Mouse (Mus musculus) layer of hippocampus, postnatal 36 days (tissue): ENCODE data around the gene Zfp775. TPM values are rescaled to one million over a fixed set of nuclear protein-coding genes. Genes with fewer than 3 reads are reported as not detected.
A peak's percentile ranks its signal among the peaks of the same experiment; 100 is the strongest.
"Not testable (repeated sequence)": the region's sequence is repeated elsewhere in the genome, so short reads cannot be mapped to it uniquely, and the experiment has no call there.

Experiments
- DNase-seq, 2 experiments: peaks; one replicate each; pipeline ENCODE4 v3.0.0; 2022
- total RNA-seq, 2 experiments: library from RNA; stranded (reverse); gene quantifications; 2 replicates each; pipeline ENCODE4 v1.2.3; 2021

The Zfp775 gene
- total RNA-seq, 2 experiments from 2014 or later, result 6.3 to 7.7 TPM

DNA sequence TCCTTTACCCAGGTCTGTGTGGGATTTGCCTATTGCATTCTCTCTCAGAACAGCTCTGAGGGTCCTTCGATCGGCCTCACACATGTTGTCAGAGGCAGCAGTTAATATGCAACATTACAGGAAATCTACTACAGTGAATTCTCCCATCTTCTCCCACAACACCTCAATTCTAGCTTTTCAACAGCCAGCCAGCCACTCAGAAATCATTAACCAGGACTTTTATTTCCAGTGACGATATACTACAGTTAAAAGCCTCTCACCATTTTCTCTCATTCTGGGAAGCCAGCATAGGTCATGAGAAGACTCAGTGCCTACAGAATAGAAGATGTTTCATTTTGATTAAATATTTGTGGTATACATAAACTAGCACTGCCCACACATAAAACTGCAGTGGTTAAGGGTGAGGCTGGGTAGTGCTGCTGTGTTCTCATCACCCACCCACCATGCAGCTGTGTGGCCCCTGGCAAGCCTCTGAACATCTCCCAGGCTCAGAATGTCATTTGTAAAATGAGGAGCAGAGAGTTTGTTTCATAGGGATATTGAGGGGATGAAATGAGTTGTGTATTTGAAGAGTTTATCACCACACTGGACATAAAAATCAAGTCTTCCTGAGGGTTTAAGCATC, 10.5 kb upstream of the Zfp775 start:
- no peak for DNase-seq

GRCm38 (mm10) chr6:48591871-48592270, 10.0 kb upstream of the Zfp775 start:
- DNase-seq, result no peak

GRCm38 (mm10) chr6:48593158-48594042, 8.5 kb upstream of the Zfp775 start, which contains the start of the genes Repin1 and Gm44965:
Repin1 (plus strand) TSS chr6:48593883.
Gm44965 (plus strand) TSS chr6:48593941.
- peak; percentile 91 to 93 for DNase-seq

GRCm38 (mm10) chr6:48594043-48594738, 7.7 kb upstream of the Zfp775 start:
- DNase-seq, result peak; percentile 60

DNA sequence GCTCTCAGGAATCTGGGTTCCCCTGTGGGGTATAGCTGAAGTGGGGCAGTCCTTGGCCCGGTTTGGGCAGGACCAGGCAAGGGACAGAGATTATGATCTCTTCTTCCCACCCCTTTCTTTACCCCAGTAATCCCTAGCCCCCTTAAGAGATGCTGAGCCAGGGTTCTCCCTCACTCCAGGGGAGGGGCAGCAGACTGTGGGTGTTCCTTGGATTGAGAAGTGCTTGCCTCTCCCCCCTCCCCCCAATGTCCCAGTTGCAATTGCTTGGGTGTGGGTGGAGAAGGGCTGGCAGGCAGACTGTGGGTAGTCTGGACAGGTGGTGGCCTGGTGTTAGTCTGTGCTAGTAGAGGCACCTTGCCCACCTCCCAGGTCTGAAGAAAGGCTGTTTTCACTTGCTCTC, 6.6 kb upstream of the Zfp775 start:
- DNase-seq, result no peak

DNA sequence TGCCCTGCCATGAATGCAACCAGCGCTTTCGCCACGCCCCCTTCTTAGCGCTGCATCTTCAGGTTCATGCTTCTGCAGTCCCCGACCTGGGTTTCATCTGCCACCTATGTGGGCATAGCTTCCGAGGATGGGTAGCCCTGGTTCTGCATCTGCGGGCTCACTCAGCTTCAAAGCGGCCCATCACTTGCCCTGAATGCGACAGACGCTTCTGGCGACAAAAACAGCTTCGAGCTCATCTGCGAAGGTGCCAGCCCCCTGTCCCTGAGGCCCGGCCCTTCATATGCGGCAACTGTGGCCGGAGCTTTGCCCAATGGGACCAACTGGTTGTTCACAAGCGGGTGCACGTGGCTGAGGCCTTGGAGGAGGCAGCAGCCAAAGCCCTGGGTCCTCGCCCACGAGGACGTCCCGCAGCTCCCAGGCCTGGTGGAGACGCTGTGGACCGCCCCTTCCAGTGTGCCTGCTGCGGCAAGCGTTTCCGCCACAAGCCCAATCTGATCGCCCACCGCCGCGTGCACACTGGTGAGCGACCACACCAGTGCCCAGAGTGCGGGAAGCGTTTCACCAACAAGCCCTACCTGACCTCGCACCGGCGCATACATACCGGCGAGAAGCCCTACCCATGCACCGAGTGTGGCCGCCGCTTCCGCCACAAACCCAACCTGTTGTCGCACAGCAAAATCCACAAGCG, 5.2 kb upstream of the Zfp775 start:
- no peak for DNase-seq

DNA sequence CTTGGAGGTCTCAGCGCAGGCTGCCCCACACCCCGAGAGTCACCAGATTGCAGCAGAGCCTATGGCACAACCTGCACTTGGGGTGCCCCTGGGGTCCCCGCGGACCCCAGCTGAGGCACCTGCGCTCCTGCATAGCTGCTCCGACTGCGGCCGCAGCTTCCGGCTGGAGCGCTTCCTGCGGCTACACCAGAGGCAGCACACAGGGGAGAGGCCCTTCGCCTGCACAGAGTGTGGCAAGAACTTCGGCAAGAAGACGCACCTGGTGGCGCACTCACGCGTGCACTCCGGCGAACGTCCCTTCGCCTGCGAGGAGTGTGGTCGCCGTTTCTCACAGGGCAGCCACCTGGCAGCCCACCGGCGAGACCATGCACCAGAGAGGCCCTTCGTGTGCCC, 4.6 kb upstream of the Zfp775 start:
- DNase-seq, result no peak

- DNase-seq, result no peak
These were observed 1.3 kb upstream of the Zfp775 start for GRCm38 (mm10) chr6:48600594-48600993.

GRCm38 (mm10) chr6:48602080-48602741, 348 bp downstream of the Zfp775 start:
- peak in 1 of 2 experiments; percentile 27 for DNase-seq

DNA sequence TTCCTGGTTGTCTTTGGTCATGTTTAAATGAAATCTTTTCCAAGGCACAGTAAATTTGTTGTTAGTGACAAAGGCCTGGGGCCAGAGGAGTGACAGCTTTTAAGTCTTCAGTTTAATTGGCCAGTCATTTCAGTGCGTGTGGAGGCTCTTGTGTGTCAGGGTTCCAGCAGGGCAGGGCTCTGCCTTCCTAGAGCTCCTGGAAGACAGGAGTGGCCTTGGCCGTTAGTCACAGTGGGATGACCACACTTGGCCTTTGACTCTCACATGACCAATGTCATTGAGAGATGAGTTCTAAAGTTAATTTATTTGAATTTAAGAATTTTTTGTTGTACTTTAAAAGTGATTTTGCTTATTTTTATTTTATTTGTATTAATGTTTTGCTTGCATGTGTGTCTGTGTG, 6.3 kb downstream of the Zfp775 start:
- no peak for DNase-seq

GRCm38 (mm10) chr6:48609512-48609911, 7.6 kb downstream of the Zfp775 start:
- DNase-seq, result no peak

- DNase-seq, result no peak
These were observed 8.8 kb downstream of the Zfp775 start for GRCm38 (mm10) chr6:48610657-48611056.

GRCm38 (mm10) chr6:48613464-48613863, 11.6 kb downstream of the Zfp775 start:
- no peak for DNase-seq

- DNase-seq, result no peak
These were observed 12.9 kb downstream of the Zfp775 start for GRCm38 (mm10) chr6:48614756-48615155.

DNA sequence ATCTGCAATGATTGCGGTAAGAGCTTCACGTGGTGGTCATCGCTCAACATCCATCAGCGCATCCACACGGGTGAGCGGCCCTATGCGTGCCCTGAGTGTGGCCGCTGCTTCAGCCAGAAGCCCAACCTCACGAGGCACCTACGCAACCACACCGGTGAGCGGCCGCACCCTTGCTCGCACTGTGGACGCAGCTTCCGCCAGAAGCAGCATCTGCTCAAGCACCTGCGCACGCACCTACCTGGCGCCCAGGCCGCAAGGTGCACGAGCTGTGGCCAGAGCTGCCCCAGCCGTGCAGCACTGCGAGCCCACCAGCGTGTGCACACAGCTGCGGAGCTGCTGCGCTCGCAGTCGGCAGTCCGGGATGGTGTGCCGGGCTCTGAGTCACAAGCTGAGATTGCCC, 18.2 kb downstream of the Zfp775 start:
- DNase-seq, result no peak

- not testable (repeated sequence) for DNase-seq
These were observed 20.5 kb downstream of the Zfp775 start for GRCm38 (mm10) chr6:48622186-48622843.

- DNase-seq, result no peak
These were observed 21.6 kb downstream of the Zfp775 start for GRCm38 (mm10) chr6:48623460-48623859.

- DNase-seq, result no peak
These were observed 24.6 kb downstream of the Zfp775 start, which contains the start of gene AI854703 for GRCm38 (mm10) chr6:48626464-48626863. AI854703 (plus strand) TSS chr6:48626764.

DNA sequence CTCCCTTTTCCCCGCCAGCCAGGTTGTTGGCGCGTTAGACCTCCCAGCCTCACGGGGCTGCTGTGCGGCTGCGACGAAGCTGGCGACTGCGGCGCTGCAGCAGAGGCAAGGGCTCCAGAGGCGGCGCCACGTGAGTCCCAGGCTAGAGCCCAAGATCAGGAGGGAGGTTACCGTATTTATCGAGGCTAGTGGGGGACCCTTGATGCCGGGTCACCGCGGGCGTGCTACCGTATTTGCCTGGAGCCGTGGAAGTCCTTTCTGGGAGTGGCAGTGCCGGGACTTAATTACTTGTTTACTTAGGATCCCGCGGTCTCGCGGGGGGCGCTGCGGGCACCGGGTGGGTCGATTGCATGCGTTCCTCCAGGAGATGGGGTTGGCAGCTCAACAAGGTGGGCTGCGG, 25.1 kb downstream of the Zfp775 start:
- DNase-seq, result peak; percentile 56 to 70

GRCm38 (mm10) chr6:48627511-48627924, 25.7 kb downstream of the Zfp775 start:
- DNase-seq, result no peak

- no peak for DNase-seq
These were observed 26.5 kb downstream of the Zfp775 start for GRCm38 (mm10) chr6:48628377-48628776.
